Comparison of ENCODE assay signal across 8 mouse cellular contexts in the genomic region with DNA sequence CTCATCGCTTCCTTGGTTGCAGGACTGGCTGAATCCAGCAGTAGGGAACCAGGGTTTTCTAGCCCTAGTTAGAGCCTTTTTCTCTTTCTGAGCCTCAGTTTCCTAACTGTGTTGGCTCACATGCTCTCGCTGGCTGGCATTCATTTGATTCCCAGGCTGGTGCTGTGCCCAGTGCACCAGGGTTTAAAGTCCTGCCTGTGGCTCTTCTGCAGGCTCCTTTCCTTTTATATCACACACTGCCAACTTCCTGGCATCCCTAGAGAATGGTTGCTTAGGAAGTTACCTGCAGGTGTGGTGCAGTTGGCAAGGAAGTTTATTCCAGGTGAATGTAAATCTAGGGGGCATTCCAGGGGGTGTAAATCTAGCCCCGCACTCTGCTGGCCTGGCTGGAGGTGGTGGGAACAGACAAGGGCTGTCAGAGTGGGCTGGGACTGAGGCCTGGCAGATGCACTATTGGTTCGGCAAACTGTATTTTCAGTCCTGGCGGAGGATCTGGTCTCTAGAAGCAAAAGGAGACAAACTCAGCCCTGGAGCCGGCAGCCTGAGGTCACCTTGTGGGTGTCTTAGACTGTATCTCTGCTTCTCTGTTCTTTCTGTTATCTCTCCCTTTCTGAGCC. TPM values are rescaled to one million over a fixed set of nuclear protein-coding genes. Genes with fewer than 3 reads are reported as not detected.
A peak's percentile ranks its signal among the peaks of the same experiment; 100 is the strongest.
DNase-seq lines count a peak whose midpoint lies in the region; ATAC-seq and TF ChIP-seq lines count a peak whose summit lies in the region.

No protein-coding gene starts in this region.

- WGBS in thymus, adult 2 months: 51% methylated on average over 6 of the region's 6 CpGs
- WGBS in heart, postnatal 0 days: 48% methylated on average over 6 of the region's 6 CpGs
- WGBS in limb, embryonic 13.5 days: 72% methylated on average over 6 of the region's 6 CpGs
- 53% methylated on average over 6 of the region's 6 CpGs for WGBS in stomach, embryonic 15.5 days

- no peaks in the 10 kb centered on the region for H3K27me3 ChIP-seq in thymus, adult 2 months (ENCODE audit: control insufficient read depth, insufficient read depth, low read length)
- no peaks in the 10 kb centered on the region for H3K27me3 ChIP-seq in heart, postnatal 0 days (ENCODE audit: control insufficient read depth, insufficient read depth, low read length)
- H3K27me3 ChIP-seq in limb, embryonic 13.5 days: no peaks in the 10 kb centered on the region
- no peaks in the 10 kb centered on the region for H3K27me3 ChIP-seq in stomach, embryonic 15.5 days (replicated peaks)

- H3K36me3 ChIP-seq in thymus, adult 2 months (ENCODE audit: control insufficient read depth, insufficient read depth, low read length): peaks cover 4% of the 10 kb centered on the region; the same call in 1 of the 2 replicates
- peaks cover 26% of the 10 kb centered on the region for H3K36me3 ChIP-seq in heart, postnatal 0 days (replicated peaks; ENCODE audit: control insufficient read depth, insufficient read depth, low read length)
- peaks cover 27% of the 10 kb centered on the region for H3K36me3 ChIP-seq in limb, embryonic 13.5 days
- H3K36me3 ChIP-seq in stomach, embryonic 15.5 days: peaks cover 9% of the 10 kb centered on the region

- peak overlapping the region; percentile 86 for H3K4me2 ChIP-seq in heart, postnatal 0 days (ENCODE audit: low read depth, low read length)
- peak overlapping the region; percentile 96 for H3K4me2 ChIP-seq in limb, embryonic 13.5 days (replicated peaks)
- H3K4me2 ChIP-seq in stomach, embryonic 15.5 days: peak overlapping the region; percentile 93

- no peaks in the 10 kb centered on the region for H3K9me3 ChIP-seq in heart, postnatal 0 days (replicated peaks; ENCODE audit: control insufficient read depth, low read length)
- H3K9me3 ChIP-seq in limb, embryonic 13.5 days: no peaks in the 10 kb centered on the region
- H3K9me3 ChIP-seq in stomach, embryonic 15.5 days: no peaks in the 10 kb centered on the region

- peak overlapping the region; percentile 8; the same call in 1 of the 2 replicates for H3K4me3 ChIP-seq in thymus, adult 2 months (ENCODE audit: control insufficient read depth, insufficient read depth, low read length)
- H3K4me3 ChIP-seq in heart, postnatal 0 days (ENCODE audit: low read depth, low read length): peak overlapping the region; percentile 93
- peak overlapping the region; percentile 87 for H3K4me3 ChIP-seq in limb, embryonic 13.5 days
- H3K4me3 ChIP-seq in stomach, embryonic 15.5 days (replicated peaks): peak overlapping the region; percentile 94

- TF ChIP-seq POLR2A in thymus, adult 2 months (IDR thresholded peaks at IDR 0.05; ENCODE audit: control insufficient read depth, extremely low read depth, insufficient read depth, low read length, poor library complexity): no peak

- H3K9ac ChIP-seq in heart, postnatal 0 days (replicated peaks; ENCODE audit: low read depth, low read length): peak overlapping the region; percentile 87; the same call in 1 of the 2 replicates
- peak overlapping the region; percentile 50; the same call in 1 of the 2 replicates for H3K9ac ChIP-seq in limb, embryonic 13.5 days
- H3K9ac ChIP-seq in stomach, embryonic 15.5 days: no peak overlapping the region

- H3K4me1 ChIP-seq in thymus, adult 2 months (replicated peaks; ENCODE audit: control insufficient read depth, insufficient read depth, low read length): peaks cover 23% of the 10 kb centered on the region
- peaks cover 23% of the 10 kb centered on the region for H3K4me1 ChIP-seq in heart, postnatal 0 days (ENCODE audit: control insufficient read depth, insufficient read depth)
- peaks cover 31% of the 10 kb centered on the region for H3K4me1 ChIP-seq in limb, embryonic 13.5 days
- peaks cover 20% of the 10 kb centered on the region for H3K4me1 ChIP-seq in stomach, embryonic 15.5 days

- peak overlapping the region; percentile 20; the same call in 1 of the 2 replicates for H3K27ac ChIP-seq in thymus, adult 2 months (ENCODE audit: control insufficient read depth, insufficient read depth, low read length)
- H3K27ac ChIP-seq in heart, postnatal 0 days (ENCODE audit: low read depth): peak overlapping the region; percentile 78
- peak overlapping the region; percentile 22; the same call in 1 of the 2 replicates for H3K27ac ChIP-seq in limb, embryonic 13.5 days
- peak overlapping the region; percentile 73; the same call in 1 of the 2 replicates for H3K27ac ChIP-seq in stomach, embryonic 15.5 days

- TF ChIP-seq EP300 in heart, postnatal 0 days (IDR thresholded peaks at IDR 0.05; ENCODE audit: low read depth): no peak

- no peak for DNase-seq in thymus, adult 2 months
- no peak for DNase-seq in thymus, postnatal 14 days
- DNase-seq in heart, postnatal 0 days (ENCODE audit: low spot score): no peak
- DNase-seq in left cerebral cortex, adult 11 months (ENCODE audit: low spot score): no peak
- DNase-seq in right cerebral cortex, postnatal 10 days (ENCODE audit: low spot score in 2 of 2): no peak

- no peak for TF ChIP-seq CTCF in thymus, adult 2 months (IDR thresholded peaks at IDR 0.05; ENCODE audit: borderline replicate concordance, control insufficient read depth, extremely low read depth, insufficient read depth, low read length, poor library complexity)
- no peak for TF ChIP-seq CTCF in heart, postnatal 0 days (IDR thresholded peaks at IDR 0.05; ENCODE audit: low read depth)

- ATAC-seq in heart, postnatal 0 days (ENCODE audit: insufficient read depth, low read depth): peak; percentile 5; the same call in 1 of the 2 replicates
- peak; percentile 21; the same call in 1 of the 2 replicates for ATAC-seq in limb, embryonic 13.5 days (ENCODE audit: low FRiP score, low read depth)
- ATAC-seq in stomach, embryonic 15.5 days (ENCODE audit: insufficient read depth, low FRiP score, low read depth): 0 out of 2 replicates have a peak, but pooled peaks have one; percentile 6
- no peak for ATAC-seq in granulocyte monocyte progenitor cell, adult 5-6 weeks (replicated peaks; ENCODE audit: poor library complexity, severe bottlenecking)

RNA-seq across cellular contexts. Expression of a gene that starts 0.6 kb away (rescaled TPM):
- 105 and 108 TPM in 2 replicates for polyA plus RNA-seq in thymus, adult 2 months (2012; rRNA removed)
- 205 and 222 TPM in 2 replicates for total RNA-seq in heart, postnatal 0 days (2014; rRNA removed; ENCODE audit: low replicate concordance)
- polyA plus RNA-seq in heart, postnatal 0 days (2015; fragmentation: Nextera tagmentation; extraction: Ambion mirVana): 140 and 151 TPM in 2 replicates
- 31.8 and 34.4 TPM in 2 replicates for polyA plus RNA-seq in limb, embryonic 13.5 days (2015; fragmentation: Nextera tagmentation; extraction: Ambion mirVana)
- polyA plus RNA-seq in stomach, embryonic 15.5 days (2015; fragmentation: Nextera tagmentation; extraction: Ambion mirVana): 47.7 and 48.5 TPM in 2 replicates
- total RNA-seq in granulocyte monocyte progenitor cell, adult 5-6 weeks (2014; fragmentation: Nextera tagmentation): 91.9 and 93.5 TPM in 2 replicates
- 21.8 and 23.8 TPM in 2 replicates for total RNA-seq in granulocyte monocyte progenitor cell, adult 5-6 weeks (2017)

Comparison
In these comparisons a context has a peak if more than half of its experiments do, and no peak if none do; other contexts are left out.
1. H3K27ac ChIP-seq: peak in every context shown above with its lines; median percentile 78 in heart, postnatal 0 days; 73 in stomach, embryonic 15.5 days; 22 in limb, embryonic 13.5 days; 20 in thymus, adult 2 months.
2. H3K4me3 ChIP-seq: peak in every context shown above with its lines; median percentile 94 in stomach, embryonic 15.5 days; 93 in heart, postnatal 0 days; 87 in limb, embryonic 13.5 days; 8 in thymus, adult 2 months.